Mouse (Mus musculus): Measurements from ENCODE around the gene Pdlim4. TPM values are rescaled to one million over a fixed set of nuclear protein-coding genes. Genes with fewer than 3 reads are reported as not detected.
"Not testable (repeated sequence)": the region's sequence is repeated elsewhere in the genome, so short reads cannot be mapped to it uniquely, and the experiment has no call there.

Gene Pdlim4
- polyA plus RNA-seq, 1 experiment from 2014 or later = 16.4 TPM

GRCm38 (mm10) chr11:54057428-54057827, 11.4 kb downstream of the Pdlim4 start:
- Histone ChIP-seq H3K27ac (no peak overlapping the region), H3K36me3 (no peaks in the 10 kb centered on the region), H3K4me2 (no peak overlapping the region), H3K27me3 (peaks cover 4% of the 10 kb centered on the region; the same call in 1 of the 2 replicates), H3K9me3 (no peaks in the 10 kb centered on the region), H3K4me1 (peaks cover 12% of the 10 kb centered on the region), H3K4me3 (no peak overlapping the region), H3K9ac (no peak overlapping the region)
- WGBS = 49% methylated on average over 2 of the region's 2 CpGs
- ATAC-seq (ENCODE audit: borderline replicate concordance, extremely low read depth, low FRiP score, low TSS enrichment) = no peak

GRCm38 (mm10) chr11:54056132-54056531, 12.7 kb downstream of the Pdlim4 start:
- H3K27ac ChIP-seq = no peak overlapping the region
- H3K36me3 ChIP-seq = no peaks in the 10 kb centered on the region
- no peaks in the 10 kb centered on the region for H3K9me3 ChIP-seq
- no peak overlapping the region for H3K4me2 ChIP-seq
- 53% methylated on average over 8 of the region's 8 CpGs for WGBS
- H3K27me3 ChIP-seq = peaks cover 4% of the 10 kb centered on the region; the same call in 1 of the 2 replicates
- H3K9ac ChIP-seq = no peak overlapping the region
- no peak overlapping the region for H3K4me3 ChIP-seq
- no peak for ATAC-seq (ENCODE audit: borderline replicate concordance, extremely low read depth, low FRiP score, low TSS enrichment)
- peaks cover 7% of the 10 kb centered on the region; the same call in 1 of the 2 replicates for H3K4me1 ChIP-seq

DNA sequence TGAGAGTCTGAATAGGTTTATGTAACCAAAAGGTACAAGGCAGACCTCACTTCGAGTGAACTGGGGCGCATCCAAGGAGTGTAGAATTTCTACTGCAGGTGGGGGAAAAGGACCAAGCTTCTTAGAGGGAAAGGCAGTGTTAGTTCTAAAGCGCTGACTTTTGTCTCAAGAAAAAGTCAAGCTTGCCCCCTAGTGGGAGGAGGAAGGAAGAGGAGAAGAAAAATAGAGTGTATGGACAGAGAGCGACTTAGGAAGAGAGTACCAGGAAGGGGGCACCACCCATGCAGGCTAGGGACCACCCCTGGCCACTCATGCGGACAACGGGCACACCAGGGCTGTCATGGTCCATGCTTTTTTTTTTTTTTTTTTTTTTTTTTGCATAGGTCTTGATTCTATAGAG, 14.6 kb downstream of the Pdlim4 start:
- H3K4me2 ChIP-seq = no peak overlapping the region
- H3K9ac ChIP-seq = no peak overlapping the region
- no peak overlapping the region for H3K27ac ChIP-seq
- H3K9me3 ChIP-seq = no peaks in the 10 kb centered on the region
- ATAC-seq (ENCODE audit: borderline replicate concordance, extremely low read depth, low FRiP score, low TSS enrichment) = no peak
- H3K4me1 ChIP-seq = no peaks in the 10 kb centered on the region
- 23% methylated on average over 6 of the region's 6 CpGs for WGBS
- H3K4me3 ChIP-seq = no peak overlapping the region
- H3K36me3 ChIP-seq = no peaks in the 10 kb centered on the region
- H3K27me3 ChIP-seq = peaks cover 2% of the 10 kb centered on the region; the same call in 1 of the 2 replicates

- H3K36me3 ChIP-seq = no peaks in the 10 kb centered on the region
- no peaks in the 10 kb centered on the region; the same call in 1 of the 2 replicates for H3K27me3 ChIP-seq
- no peaks in the 10 kb centered on the region for H3K9me3 ChIP-seq
- 67% methylated on average over 7 of the region's 7 CpGs for whole genome bisulfite sequencing
- ATAC-seq (ENCODE audit: borderline replicate concordance, extremely low read depth, low FRiP score, low TSS enrichment) = no peak
- no peak overlapping the region for H3K9ac ChIP-seq
- H3K27ac ChIP-seq = no peak overlapping the region
- H3K4me1 ChIP-seq = no peaks in the 10 kb centered on the region
- H3K4me3 ChIP-seq = no peak overlapping the region
- no peak overlapping the region for H3K4me2 ChIP-seq
Observed at GRCm38 (mm10) chr11:54053090-54053489, 15.7 kb downstream of the Pdlim4 start.

DNA sequence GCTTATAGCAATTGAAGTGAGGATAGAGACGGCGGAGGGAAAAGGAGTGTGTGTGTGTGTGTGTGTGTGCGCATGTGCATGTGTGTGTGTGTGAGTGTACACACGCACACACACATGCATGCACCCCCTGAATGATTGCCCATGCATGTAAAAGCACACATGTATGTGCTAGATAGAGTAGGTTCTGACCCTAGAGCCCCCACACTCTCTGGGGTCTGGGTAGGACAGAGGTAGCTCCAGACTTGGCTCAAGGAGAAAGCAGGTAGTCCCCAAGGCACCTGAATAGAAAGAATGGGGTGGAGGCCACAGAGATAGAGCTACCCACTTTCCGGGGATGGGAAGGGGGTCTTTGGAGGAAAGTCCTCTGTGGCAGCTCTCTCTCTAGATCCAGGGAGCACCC, 16.7 kb downstream of the Pdlim4 start:
- Histone ChIP-seq H3K9me3 (no peaks in the 10 kb centered on the region), H3K27me3 (no peaks in the 10 kb centered on the region), H3K36me3 (no peaks in the 10 kb centered on the region), H3K4me1 (no peaks in the 10 kb centered on the region), H3K4me3 (no peak overlapping the region), H3K9ac (no peak overlapping the region), H3K27ac (no peak overlapping the region), H3K4me2 (no peak overlapping the region)
- WGBS = 90% methylated on average over 5 of the region's 5 CpGs
- no peak for ATAC-seq (ENCODE audit: borderline replicate concordance, extremely low read depth, low FRiP score, low TSS enrichment)

GRCm38 (mm10) chr11:54051161-54051560, 17.7 kb downstream of the Pdlim4 start:
- H3K36me3 ChIP-seq = no peaks in the 10 kb centered on the region
- no peak for ATAC-seq (ENCODE audit: borderline replicate concordance, extremely low read depth, low FRiP score, low TSS enrichment)
- H3K4me2 ChIP-seq = no peak overlapping the region
- H3K9me3 ChIP-seq = no peaks in the 10 kb centered on the region
- H3K27me3 ChIP-seq = no peaks in the 10 kb centered on the region
- no peak overlapping the region for H3K4me3 ChIP-seq
- no peaks in the 10 kb centered on the region for H3K4me1 ChIP-seq
- no peak overlapping the region for H3K9ac ChIP-seq
- no peak overlapping the region for H3K27ac ChIP-seq
- WGBS = 82% methylated on average over 7 of the region's 7 CpGs

DNA sequence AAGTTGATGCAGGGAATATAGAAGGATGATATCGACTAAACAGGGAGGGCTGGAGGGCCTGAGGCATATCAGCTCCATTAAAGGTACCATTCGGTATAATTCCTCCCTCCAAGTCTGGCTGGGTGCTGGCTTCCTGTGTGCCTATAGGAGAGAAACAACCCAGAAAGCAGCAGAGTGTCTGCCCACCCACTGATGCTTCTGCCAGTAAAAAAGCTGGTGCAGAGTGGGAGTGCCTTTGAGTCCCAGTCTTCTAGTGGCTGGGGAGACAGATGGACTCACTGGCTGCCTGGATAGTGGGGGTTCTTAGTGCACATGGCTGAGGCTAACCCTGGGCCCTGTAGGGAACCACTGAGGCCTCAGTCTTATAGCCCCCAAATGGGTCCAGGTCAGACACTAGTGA, 18.6 kb downstream of the Pdlim4 start:
- Histone ChIP-seq H3K27me3 (no peaks in the 10 kb centered on the region), H3K36me3 (no peaks in the 10 kb centered on the region), H3K27ac (no peak overlapping the region), H3K9ac (no peak overlapping the region), H3K4me1 (no peaks in the 10 kb centered on the region), H3K9me3 (no peaks in the 10 kb centered on the region), H3K4me2 (no peak overlapping the region), H3K4me3 (no peak overlapping the region)
- WGBS = 66% methylated on average over 2 of the region's 2 CpGs
- no peak for ATAC-seq (ENCODE audit: borderline replicate concordance, extremely low read depth, low FRiP score, low TSS enrichment)

- H3K4me2 ChIP-seq = no peak overlapping the region
- H3K4me3 ChIP-seq = no peak overlapping the region
- H3K36me3 ChIP-seq = no peaks in the 10 kb centered on the region
- H3K27me3 ChIP-seq = no peaks in the 10 kb centered on the region
- no peaks in the 10 kb centered on the region for H3K4me1 ChIP-seq
- 91% methylated on average over 6 of the region's 6 CpGs for WGBS
- H3K27ac ChIP-seq = no peak overlapping the region
- H3K9me3 ChIP-seq = no peaks in the 10 kb centered on the region
- H3K9ac ChIP-seq = no peak overlapping the region
- ATAC-seq (ENCODE audit: borderline replicate concordance, extremely low read depth, low FRiP score, low TSS enrichment) = no peak
Observed at GRCm38 (mm10) chr11:54040676-54041075, 28.1 kb downstream of the Pdlim4 start.

- H3K4me2 ChIP-seq; H3K27ac ChIP-seq; H3K4me1 ChIP-seq; H3K4me3 ChIP-seq; H3K9ac ChIP-seq; H3K9me3 ChIP-seq; ATAC-seq (ENCODE audit: borderline replicate concordance, extremely low read depth, low FRiP score, low TSS enrichment); H3K36me3 ChIP-seq: not testable (repeated sequence)
- 95% methylated on average over 1 of the region's 3 CpGs for WGBS
- peaks cover 14% of the 10 kb centered on the region for H3K27me3 ChIP-seq
Observed at GRCm38 (mm10) chr11:54032872-54033271, 35.9 kb downstream of the Pdlim4 start.

GRCm38 (mm10) chr11:54028997-54029396, 39.8 kb downstream of the Pdlim4 start:
- Histone ChIP-seq H3K4me3 (peak overlapping the region; percentile 43), H3K9me3 (no peaks in the 10 kb centered on the region), H3K27ac (no peak overlapping the region), H3K4me2 (peak overlapping the region; percentile 90), H3K9ac (0 out of 2 replicates have a peak overlapping the region, but pooled peaks have one; percentile 52), H3K4me1 (peaks cover 15% of the 10 kb centered on the region), H3K36me3 (no peaks in the 10 kb centered on the region), H3K27me3 (peaks cover 27% of the 10 kb centered on the region)
- no peak for ATAC-seq (ENCODE audit: borderline replicate concordance, extremely low read depth, low FRiP score, low TSS enrichment)
- 74% methylated on average over 4 of the region's 4 CpGs for WGBS

GRCm38 (mm10) chr11:54028044-54028951, 40.5 kb downstream of the Pdlim4 start, which contains the start of gene Slc22a4:
Slc22a4 (minus strand) TSS chr11:54028090.
- Histone ChIP-seq H3K4me1 (peaks cover 15% of the 10 kb centered on the region), H3K27ac (no peak within 1 kb of the TSS), H3K36me3 (no peaks in the 10 kb centered on the region), H3K4me3 (peak within 1 kb of the TSS; percentile 43), H3K9ac (peak within 1 kb of the TSS; percentile 52), H3K9me3 (no peaks in the 10 kb centered on the region), H3K27me3 (peaks cover 27% of the 10 kb centered on the region), H3K4me2 (peak within 1 kb of the TSS; percentile 90)
- peak; percentile 92 for ATAC-seq (ENCODE audit: borderline replicate concordance, extremely low read depth, low FRiP score, low TSS enrichment)
- WGBS = 4% methylated on average over 52 of the region's 61 CpGs

Measured in lung, embryonic 15.5 days (tissue).